Mouse (Mus musculus): ENCODE data around the gene Cdh23. TPM values are rescaled to one million over a fixed set of nuclear protein-coding genes. Genes with fewer than 3 reads are reported as not detected.
A peak's percentile ranks its signal among the peaks of the same experiment; 100 is the strongest.

The Cdh23 gene
- polyA plus RNA-seq, 1 experiment from 2014 or later = 6.9 TPM

GRCm38 (mm10) chr10:60670166-60670565, 26.1 kb downstream of the Cdh23 start:
- Histone ChIP-seq H3K27ac (replicated peaks) (no peak overlapping the region), H3K27me3 (no peaks in the 10 kb centered on the region), H3K9me3 (no peaks in the 10 kb centered on the region), H3K4me3 (no peak overlapping the region), H3K36me3 (no peaks in the 10 kb centered on the region), H3K9ac (no peak overlapping the region), H3K4me2 (no peak overlapping the region), H3K4me1 (replicated peaks) (no peaks in the 10 kb centered on the region)
- 78% methylated on average over 8 of the region's 8 CpGs for WGBS
- ATAC-seq (ENCODE audit: low FRiP score, low read depth) = no peak

- no peak for ATAC-seq (ENCODE audit: low FRiP score, low read depth)
- 91% methylated on average over 3 of the region's 3 CpGs for WGBS
- H3K9ac ChIP-seq = no peak overlapping the region
- no peaks in the 10 kb centered on the region for H3K4me1 ChIP-seq (replicated peaks)
- H3K4me3 ChIP-seq = no peak overlapping the region
- no peaks in the 10 kb centered on the region for H3K36me3 ChIP-seq
- no peaks in the 10 kb centered on the region for H3K9me3 ChIP-seq
- no peak overlapping the region for H3K27ac ChIP-seq (replicated peaks)
- no peak overlapping the region for H3K4me2 ChIP-seq
- no peaks in the 10 kb centered on the region for H3K27me3 ChIP-seq
These were observed 27.7 kb downstream of the Cdh23 start for GRCm38 (mm10) chr10:60668591-60668990.

GRCm38 (mm10) chr10:60660986-60661385, 35.3 kb downstream of the Cdh23 start:
- Histone ChIP-seq H3K9ac (no peak overlapping the region), H3K9me3 (no peaks in the 10 kb centered on the region), H3K27me3 (no peaks in the 10 kb centered on the region), H3K27ac (replicated peaks) (no peak overlapping the region), H3K4me1 (replicated peaks) (no peaks in the 10 kb centered on the region), H3K4me3 (no peak overlapping the region), H3K36me3 (no peaks in the 10 kb centered on the region), H3K4me2 (no peak overlapping the region)
- WGBS = 80% methylated on average over 9 of the region's 9 CpGs
- ATAC-seq (ENCODE audit: low FRiP score, low read depth) = no peak

GRCm38 (mm10) chr10:60659450-60660020, 36.8 kb downstream of the Cdh23 start:
- Histone ChIP-seq H3K9me3 (no peaks in the 10 kb centered on the region), H3K36me3 (no peaks in the 10 kb centered on the region), H3K9ac (no peak overlapping the region), H3K27me3 (no peaks in the 10 kb centered on the region), H3K4me1 (replicated peaks) (no peaks in the 10 kb centered on the region), H3K4me2 (no peak overlapping the region), H3K27ac (replicated peaks) (no peak overlapping the region), H3K4me3 (no peak overlapping the region)
- no peak for ATAC-seq (ENCODE audit: low FRiP score, low read depth)
- 67% methylated on average over 15 of the region's 15 CpGs for WGBS

- Histone ChIP-seq H3K9me3 (no peaks in the 10 kb centered on the region), H3K27ac (replicated peaks) (no peak overlapping the region), H3K4me3 (no peak overlapping the region), H3K4me2 (no peak overlapping the region), H3K27me3 (no peaks in the 10 kb centered on the region), H3K36me3 (no peaks in the 10 kb centered on the region), H3K9ac (no peak overlapping the region), H3K4me1 (replicated peaks) (no peaks in the 10 kb centered on the region)
- 83% methylated on average over 10 of the region's 10 CpGs for WGBS
- ATAC-seq (ENCODE audit: low FRiP score, low read depth) = no peak
These were observed 38.1 kb downstream of the Cdh23 start for GRCm38 (mm10) chr10:60658176-60658575.

- Histone ChIP-seq H3K36me3 (no peaks in the 10 kb centered on the region), H3K27me3 (no peaks in the 10 kb centered on the region), H3K4me2 (no peak overlapping the region), H3K4me3 (no peak overlapping the region), H3K27ac (replicated peaks) (no peak overlapping the region), H3K4me1 (replicated peaks) (no peaks in the 10 kb centered on the region), H3K9me3 (no peaks in the 10 kb centered on the region), H3K9ac (no peak overlapping the region)
- ATAC-seq (ENCODE audit: low FRiP score, low read depth) = no peak
- 83% methylated on average over 4 of the region's 4 CpGs for WGBS
These were observed 42.6 kb downstream of the Cdh23 start for GRCm38 (mm10) chr10:60653675-60654074.

GRCm38 (mm10) chr10:60653106-60653505, 43.2 kb downstream of the Cdh23 start:
- Histone ChIP-seq H3K4me2 (no peak overlapping the region), H3K36me3 (no peaks in the 10 kb centered on the region), H3K9ac (no peak overlapping the region), H3K4me3 (no peak overlapping the region), H3K27ac (replicated peaks) (no peak overlapping the region), H3K9me3 (no peaks in the 10 kb centered on the region), H3K27me3 (no peaks in the 10 kb centered on the region), H3K4me1 (replicated peaks) (no peaks in the 10 kb centered on the region)
- ATAC-seq (ENCODE audit: low FRiP score, low read depth) = no peak
- 90% methylated on average over 10 of the region's 10 CpGs for whole genome bisulfite sequencing

GRCm38 (mm10) chr10:60644079-60644641, 52.1 kb downstream of the Cdh23 start:
- H3K4me3 ChIP-seq = no peak overlapping the region
- no peak overlapping the region for H3K27ac ChIP-seq (replicated peaks)
- H3K27me3 ChIP-seq = no peaks in the 10 kb centered on the region
- 49% methylated on average over 14 of the region's 14 CpGs for WGBS
- ATAC-seq (ENCODE audit: low FRiP score, low read depth) = peak; percentile 60; the same call in 1 of the 2 replicates
- no peak overlapping the region for H3K9ac ChIP-seq
- no peak overlapping the region for H3K4me2 ChIP-seq
- no peaks in the 10 kb centered on the region for H3K36me3 ChIP-seq
- no peaks in the 10 kb centered on the region for H3K9me3 ChIP-seq
- peaks cover 12% of the 10 kb centered on the region for H3K4me1 ChIP-seq (replicated peaks)

- Histone ChIP-seq H3K27me3 (no peaks in the 10 kb centered on the region), H3K4me2 (no peak overlapping the region), H3K9me3 (no peaks in the 10 kb centered on the region), H3K36me3 (no peaks in the 10 kb centered on the region), H3K4me1 (replicated peaks) (peaks cover 7% of the 10 kb centered on the region), H3K27ac (replicated peaks) (no peak overlapping the region), H3K9ac (no peak overlapping the region), H3K4me3 (no peak overlapping the region)
- 69% methylated on average over 9 of the region's 9 CpGs for WGBS
- ATAC-seq (ENCODE audit: low FRiP score, low read depth) = no peak
These were observed 57.0 kb downstream of the Cdh23 start for GRCm38 (mm10) chr10:60639291-60639690.

- Histone ChIP-seq H3K9me3 (no peaks in the 10 kb centered on the region), H3K4me3 (no peak overlapping the region), H3K27ac (replicated peaks) (no peak overlapping the region), H3K9ac (no peak overlapping the region), H3K36me3 (no peaks in the 10 kb centered on the region), H3K4me2 (no peak overlapping the region), H3K27me3 (no peaks in the 10 kb centered on the region), H3K4me1 (replicated peaks) (no peaks in the 10 kb centered on the region; the same call in 1 of the 2 replicates)
- ATAC-seq (ENCODE audit: low FRiP score, low read depth) = peak; percentile 40; the same call in 1 of the 2 replicates
- WGBS = 32% methylated on average over 13 of the region's 13 CpGs
These were observed 60.6 kb downstream of the Cdh23 start for GRCm38 (mm10) chr10:60635568-60636295.

- H3K4me1 ChIP-seq (replicated peaks) = no peaks in the 10 kb centered on the region
- ATAC-seq (ENCODE audit: low FRiP score, low read depth) = no peak
- no peaks in the 10 kb centered on the region for H3K36me3 ChIP-seq
- no peak overlapping the region for H3K4me2 ChIP-seq
- no peak overlapping the region for H3K27ac ChIP-seq (replicated peaks)
- H3K27me3 ChIP-seq = no peaks in the 10 kb centered on the region
- no peak overlapping the region for H3K4me3 ChIP-seq
- 73% methylated on average over 9 of the region's 9 CpGs for WGBS
- H3K9me3 ChIP-seq = no peaks in the 10 kb centered on the region
- no peak overlapping the region for H3K9ac ChIP-seq
These were observed 61.9 kb downstream of the Cdh23 start for GRCm38 (mm10) chr10:60634391-60634790.

GRCm38 (mm10) chr10:60626086-60626485, 70.2 kb downstream of the Cdh23 start:
- ATAC-seq (ENCODE audit: low FRiP score, low read depth) = no peak
- Histone ChIP-seq H3K9ac (no peak overlapping the region), H3K4me1 (replicated peaks) (peaks cover 17% of the 10 kb centered on the region), H3K4me2 (no peak overlapping the region), H3K27ac (replicated peaks) (no peak overlapping the region), H3K4me3 (no peak overlapping the region), H3K27me3 (no peaks in the 10 kb centered on the region), H3K9me3 (no peaks in the 10 kb centered on the region), H3K36me3 (no peaks in the 10 kb centered on the region)
- WGBS = 77% methylated on average over 5 of the region's 5 CpGs
